In genomic region chr2:163202884-163203634, GRCm38 (mm10) we compare ENCODE assay signal across 8 mouse cellular contexts. TPM values are rescaled to one million over a fixed set of nuclear protein-coding genes. Genes with fewer than 3 reads are reported as not detected.
DNase-seq lines count a peak whose midpoint lies in the region; ATAC-seq and TF ChIP-seq lines count a peak whose summit lies in the region.

TSS of gene Tox2 (plus strand) at chr2:163203125.

- no peak for DNase-seq in G1E (ENCODE audit: low spot score)
- peak; percentile 84 for DNase-seq in brain, adult 2 months (ENCODE audit: low read depth, low spot score)
- DNase-seq in frontal cortex, postnatal 14 days (ENCODE audit: low spot score in 2 of 2), result peak; percentile 46 to 59
- peak; percentile 73 for DNase-seq in hindbrain, postnatal 0 days (ENCODE audit: low spot score)
- DNase-seq in left cerebral cortex, adult 18-20 months (ENCODE audit: low spot score in 2 of 2), result peak; percentile 74 to 82
- DNase-seq in lung, postnatal 14 days, result peak; percentile 75
- peak; percentile 79 to 85 for DNase-seq in right cerebral cortex, adult 2 months (ENCODE audit: low spot score in 2 of 2)
- no peak for DNase-seq in cerebellum, adult 9-11 months

- no peaks in the 10 kb centered on the region for H3K36me3 ChIP-seq in G1E (replicated peaks)
- H3K36me3 ChIP-seq in hindbrain, postnatal 0 days (ENCODE audit: insufficient read depth, low read length), result no peaks in the 10 kb centered on the region

- no peak for ATAC-seq in G1E (ENCODE audit: extremely low read depth, insufficient number of reproducible peaks, low FRiP score, poor library complexity, severe bottlenecking)
- ATAC-seq in hindbrain, postnatal 0 days, result peak; percentile 72

- no peaks in the 10 kb centered on the region for H3K4me1 ChIP-seq in G1E (ENCODE audit: insufficient read depth, low read depth, low read length)
- H3K4me1 ChIP-seq in hindbrain, postnatal 0 days (ENCODE audit: insufficient read depth, low read length), result no peaks in the 10 kb centered on the region

- under 1% methylated on average over 70 of the region's 79 CpGs for WGBS in hindbrain, postnatal 0 days

- peak within 1 kb of the TSS; percentile 57 for H3K4me2 ChIP-seq in hindbrain, postnatal 0 days (ENCODE audit: low read depth, low read length)

- H3K9ac ChIP-seq in hindbrain, postnatal 0 days (replicated peaks; ENCODE audit: low read length), result peak within 1 kb of the TSS; percentile 51

- peaks cover 4% of the 10 kb centered on the region; the same call in 1 of the 2 replicates for H3K27me3 ChIP-seq in G1E (ENCODE audit: insufficient read depth, low read length)
- peaks cover 10% of the 10 kb centered on the region; the same call in 1 of the 2 replicates for H3K27me3 ChIP-seq in hindbrain, postnatal 0 days (ENCODE audit: insufficient read depth, low read length)

- peak within 1 kb of the TSS; percentile 35; the same call in 1 of the 2 replicates for H3K4me3 ChIP-seq in G1E (ENCODE audit: low read depth, low read length)
- peak within 1 kb of the TSS; percentile 46 for H3K4me3 ChIP-seq in hindbrain, postnatal 0 days (ENCODE audit: low read length)

- peaks cover 30% of the 10 kb centered on the region for H3K9me3 ChIP-seq in G1E (replicated peaks)
- H3K9me3 ChIP-seq in hindbrain, postnatal 0 days (ENCODE audit: low read length), result no peaks in the 10 kb centered on the region

- H3K27ac ChIP-seq in hindbrain, postnatal 0 days, result no peak within 1 kb of the TSS; the same call in 1 of the 2 replicates

- TF ChIP-seq CTCF in G1E (IDR thresholded peaks at IDR 0.05; ENCODE audit: low read depth, low read length), result no peak
- TF ChIP-seq CTCF in hindbrain, postnatal 0 days (IDR thresholded peaks at IDR 0.05; ENCODE audit: low read depth), result peak; percentile 36

RNA-seq across cellular contexts. Expression of gene Tox2, which starts in this region (rescaled TPM):
- total RNA-seq in G1E (2014; fragmentation: Nextera tagmentation) (not detected in 2 replicates), G1E (2017) (not detected in 2 replicates)
- polyA plus RNA-seq in G1E (2012), result not detected in 2 replicates
- total RNA-seq in hindbrain, postnatal 0 days (2014; rRNA removed), result 4.3 and 5.0 TPM in 2 replicates
- 15.2 and 19.1 TPM in 2 replicates for polyA plus RNA-seq in hindbrain, postnatal 0 days (2015; fragmentation: Nextera tagmentation; extraction: Ambion mirVana)
- 10 to 100 TPM; 28.0 to 32.5 TPM for total RNA-seq in left cerebral cortex, adult 18-20 months (2021)

Comparison
In these comparisons a context has a peak if more than half of its experiments do, and no peak if none do; other contexts are left out.
1. RNA of gene Tox2 (polyA plus RNA-seq): 15.2 to 19.1 TPM in hindbrain, postnatal 0 days; not detected in G1E; every median in the first group is over 10 times any median in the second.
2. DNase-seq: peak in brain, adult 2 months (single experiment), frontal cortex, postnatal 14 days (2 of 2), hindbrain, postnatal 0 days (single experiment), left cerebral cortex, adult 18-20 months (2 of 2), lung, postnatal 14 days (single experiment) and right cerebral cortex, adult 2 months (2 of 2); none in G1E (single experiment) and cerebellum, adult 9-11 months (single experiment).